Comparison of ENCODE assay signal across 25 mouse cellular contexts in genomic region chr5:98955576-98955975, GRCm38 (mm10).
"Had no signal": no experiment of that assay in that cellular context is flagged by ENCODE, and none has a peak within 500 bp of the region (broad histone marks: within the 10 kb centered on the region; RNA-seq: fewer than 3 reads in every experiment).

No protein-coding gene starts in this region.

- ATAC-seq: hindbrain, postnatal 0 days; intestine, embryonic 16.5 days had no signal

- H3K36me3 ChIP-seq: heart, embryonic 13.5 days; heart, embryonic 15.5 days; hindbrain, embryonic 13.5 days; hindbrain, embryonic 15.5 days; kidney, embryonic 15.5 days; limb, embryonic 13.5 days; limb, embryonic 15.5 days had no signal

- H3K4me3 ChIP-seq: heart, adult 2 months; heart, embryonic 13.5 days; heart, embryonic 15.5 days; hindbrain, embryonic 13.5 days; hindbrain, embryonic 15.5 days; kidney, embryonic 15.5 days; limb, embryonic 13.5 days; limb, embryonic 15.5 days had no signal

- H3K27ac ChIP-seq: heart, adult 2 months; heart, embryonic 13.5 days; heart, embryonic 15.5 days; hindbrain, embryonic 15.5 days; hindbrain, postnatal 0 days; kidney, embryonic 15.5 days; kidney, postnatal 0 days; limb, embryonic 13.5 days; limb, embryonic 15.5 days had no signal

- H3K4me2 ChIP-seq: heart, embryonic 11.5 days; heart, embryonic 13.5 days; heart, embryonic 15.5 days; hindbrain, embryonic 13.5 days; hindbrain, embryonic 15.5 days; kidney, embryonic 15.5 days; limb, embryonic 13.5 days; limb, embryonic 15.5 days had no signal

- DNase-seq: gastrocnemius, postnatal 14 days; gastrocnemius, postnatal 36 days; heart, adult 11 months; heart, adult 2 months; heart, postnatal 14 days; heart, postnatal 36 days; kidney, adult 11 months; kidney, adult 2 months; kidney, adult 9 months; kidney, postnatal 14 days; kidney, postnatal 36 days; layer of hippocampus, adult 9-11 months; layer of hippocampus, postnatal 36 days; left cerebral cortex, postnatal 4 days had no signal

- H3K9me3 ChIP-seq: heart, embryonic 13.5 days; heart, embryonic 15.5 days; hindbrain, embryonic 13.5 days; hindbrain, embryonic 15.5 days; kidney, embryonic 15.5 days; limb, embryonic 13.5 days; limb, embryonic 15.5 days had no signal

- H3K9ac ChIP-seq: heart, embryonic 13.5 days; heart, embryonic 15.5 days; hindbrain, embryonic 13.5 days; hindbrain, embryonic 15.5 days; kidney, embryonic 15.5 days; limb, embryonic 13.5 days; limb, embryonic 15.5 days had no signal

- H3K27me3 ChIP-seq: heart, embryonic 13.5 days; heart, embryonic 15.5 days; hindbrain, embryonic 13.5 days; hindbrain, embryonic 15.5 days; kidney, embryonic 15.5 days; limb, embryonic 13.5 days; limb, embryonic 15.5 days had no signal

- H3K4me1 ChIP-seq: heart, embryonic 13.5 days; heart, embryonic 15.5 days; hindbrain, embryonic 13.5 days; hindbrain, embryonic 15.5 days; kidney, embryonic 15.5 days; limb, embryonic 13.5 days; limb, embryonic 15.5 days had no signal
